Mouse (Mus musculus): ENCODE data around the gene Mcub.

Gene Mcub

DNA sequence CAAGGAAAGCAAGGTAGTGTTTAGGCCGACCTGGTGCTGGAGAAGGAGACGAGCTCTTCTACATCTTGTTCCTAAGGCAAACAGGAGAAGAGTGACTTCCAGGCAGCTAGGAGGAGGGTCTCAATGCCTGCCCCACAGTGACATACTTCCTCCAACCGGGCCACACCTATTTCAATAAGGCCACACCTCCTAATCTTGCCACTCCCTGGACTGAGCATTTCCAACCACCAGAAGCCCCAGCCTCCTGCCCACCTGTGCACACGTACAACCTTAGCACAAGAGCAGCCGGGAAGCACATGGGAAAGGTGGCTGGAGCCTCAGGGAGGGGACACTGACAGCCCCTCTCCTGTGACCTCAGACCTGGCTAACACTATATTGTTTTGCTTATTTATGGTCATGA is 78.0 kb downstream of the Mcub start:
- no peak for DNase-seq (ENCODE audit: low spot score)

DNA sequence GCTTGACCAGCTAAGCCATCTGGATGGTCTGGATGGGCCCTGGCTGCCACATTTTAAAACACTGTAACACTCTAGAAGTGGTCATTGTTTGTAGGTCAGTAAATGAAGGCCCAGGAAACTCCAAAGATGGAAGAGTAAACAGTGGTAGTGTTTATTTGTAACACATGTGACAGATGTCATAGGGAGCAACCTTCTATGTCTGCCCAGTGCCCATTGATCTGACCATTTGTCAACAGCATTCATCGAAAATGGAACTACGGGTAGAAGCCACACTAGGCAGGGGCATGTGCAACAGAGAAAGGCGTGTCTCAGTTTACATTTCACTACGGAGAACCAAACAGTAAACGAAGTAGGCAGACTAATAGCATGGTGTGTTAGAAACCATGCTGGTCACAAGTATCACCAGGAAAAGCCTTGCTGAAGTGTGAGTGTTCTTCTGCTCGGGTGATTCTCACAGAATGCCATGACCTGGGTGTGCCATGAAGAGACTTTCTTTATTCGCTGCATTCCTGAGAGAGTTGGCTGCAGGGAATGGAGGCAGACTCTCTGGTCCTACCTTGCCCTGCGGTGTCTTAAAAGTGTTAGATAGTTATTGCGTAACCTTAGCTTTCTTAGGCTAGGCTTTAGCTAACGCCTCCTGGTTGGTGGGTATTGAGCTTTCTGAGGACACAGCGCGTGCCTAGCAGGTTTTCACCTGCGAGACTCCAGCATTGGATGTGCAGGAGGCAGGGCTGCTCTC is 82.1 kb downstream of the Mcub start:
- no peak for DNase-seq (ENCODE audit: low spot score)

DNA sequence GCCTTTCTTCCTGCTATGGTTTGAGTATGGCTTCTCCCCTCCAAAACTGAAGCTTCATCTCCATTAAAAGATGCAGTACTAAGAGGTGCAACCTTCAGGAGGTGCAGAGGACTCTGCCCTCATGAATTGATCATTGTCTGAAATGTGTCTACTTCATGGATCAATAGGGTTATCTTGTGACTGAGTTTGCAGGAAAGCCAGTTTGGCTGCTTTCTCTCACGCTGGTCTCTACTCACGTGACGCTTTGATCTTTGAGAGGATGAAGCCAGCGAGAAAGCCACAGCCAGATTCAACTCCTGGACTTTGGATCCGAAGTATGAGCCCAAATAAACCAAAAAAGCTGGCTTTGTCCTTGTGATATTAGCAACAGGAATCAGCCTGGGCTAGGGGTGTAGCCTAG is 83.6 kb downstream of the Mcub start:
- no peak for DNase-seq (ENCODE audit: low spot score)

DNA sequence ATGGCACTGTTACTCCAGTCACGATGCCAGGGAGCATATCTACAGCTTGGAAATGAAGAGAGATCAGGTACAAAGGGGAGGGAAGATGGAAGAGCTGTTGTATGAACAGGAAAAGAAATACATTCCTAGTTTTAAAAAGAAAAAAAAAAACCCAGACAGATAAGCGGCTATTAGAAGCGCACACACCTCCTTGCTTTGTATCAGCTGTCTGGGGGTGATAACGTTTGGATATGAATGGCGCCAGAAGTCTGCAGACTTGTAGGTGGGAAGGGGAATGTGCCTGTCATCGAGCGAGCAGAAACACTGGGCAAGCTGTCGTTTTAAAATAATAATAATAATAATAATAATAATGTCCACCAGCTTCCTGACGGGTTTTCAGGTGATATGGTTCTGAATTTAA is 84.4 kb downstream of the Mcub start:
- DNase-seq (ENCODE audit: low spot score) = no peak

DNA sequence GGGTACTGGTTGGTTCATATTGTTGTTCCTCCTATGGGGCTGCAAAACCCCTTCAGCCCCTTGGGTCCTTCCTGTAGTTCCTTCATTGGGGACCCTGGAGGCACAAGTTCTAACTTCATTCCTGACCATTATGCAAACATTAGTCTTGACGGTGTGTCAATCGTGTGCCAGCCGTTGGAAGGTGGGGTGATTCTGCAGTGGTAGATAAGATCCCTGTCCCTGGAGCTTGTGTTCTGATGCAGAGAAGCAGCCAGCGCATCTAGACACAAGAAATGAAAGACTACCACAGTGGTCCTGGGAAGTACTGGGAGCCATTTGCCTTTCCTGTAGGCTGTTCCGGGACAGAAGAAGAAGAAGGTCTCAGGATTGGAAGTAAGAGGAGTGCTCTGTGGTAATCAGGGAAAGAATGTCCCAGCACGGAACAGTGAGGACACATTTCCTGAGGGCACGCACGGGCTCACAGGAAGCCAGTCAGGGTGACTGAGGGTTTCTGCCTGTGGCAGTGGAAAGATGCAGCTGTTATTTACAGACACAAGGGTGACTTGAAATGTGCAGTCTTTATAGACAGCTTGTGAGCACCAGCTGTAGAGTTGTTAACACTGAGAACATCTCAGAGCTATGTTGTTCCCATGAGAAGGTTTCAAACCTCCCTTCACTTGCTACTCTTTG is 88.9 kb downstream of the Mcub start:
- no peak for DNase-seq (ENCODE audit: low spot score)

DNA sequence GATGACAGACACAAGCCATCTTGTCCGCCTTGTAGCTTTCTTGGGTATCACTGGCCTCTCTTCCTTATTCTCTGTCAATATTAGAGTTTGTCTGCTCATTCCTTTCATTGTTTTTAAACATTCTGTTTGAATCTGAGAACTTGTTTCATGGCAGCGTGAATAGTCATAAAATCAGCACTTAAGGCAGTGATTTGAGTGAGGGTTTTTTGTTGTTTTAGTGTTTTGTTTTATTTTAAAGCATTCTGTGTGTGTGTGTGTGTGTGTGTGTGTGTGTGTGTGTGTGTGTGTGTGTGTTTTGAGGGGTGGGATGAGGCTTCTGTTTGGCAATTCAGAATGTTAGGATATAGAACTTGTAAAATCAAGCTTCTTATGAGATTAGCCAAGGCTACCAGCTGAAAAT is 90.1 kb downstream of the Mcub start:
- no peak for DNase-seq (ENCODE audit: low spot score)

DNA sequence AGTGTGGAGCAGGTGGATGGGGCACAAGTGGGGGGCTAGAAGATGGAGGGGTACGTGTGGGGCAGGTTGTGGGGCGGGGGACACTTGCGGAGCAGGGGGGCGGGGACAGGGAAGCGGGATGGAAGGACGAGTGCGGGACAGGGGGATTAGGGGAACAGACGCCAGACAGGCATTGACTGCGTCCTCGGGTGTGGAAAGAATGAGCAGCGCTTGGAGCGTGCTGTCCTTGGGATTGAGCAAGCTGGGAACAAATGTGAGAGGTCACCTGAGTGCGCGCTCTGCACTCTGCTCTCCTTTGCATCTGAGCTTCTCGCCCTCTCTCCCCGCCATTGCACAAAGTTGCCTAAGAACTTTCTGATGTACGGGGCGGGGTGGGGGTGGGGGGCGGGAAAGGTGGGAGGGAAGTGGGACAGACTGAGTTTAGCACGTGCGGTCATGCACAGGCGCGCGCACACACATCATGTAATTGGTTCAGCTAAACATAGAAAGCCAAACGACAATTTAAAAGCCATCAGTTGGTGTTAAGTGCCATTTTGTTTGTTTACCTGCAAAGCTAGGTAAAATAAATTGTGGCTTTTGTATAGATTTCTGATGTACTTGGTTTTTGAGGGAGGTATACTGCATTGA is 90.8 kb downstream of the Mcub start:
- no peak for DNase-seq (ENCODE audit: low spot score)

DNA sequence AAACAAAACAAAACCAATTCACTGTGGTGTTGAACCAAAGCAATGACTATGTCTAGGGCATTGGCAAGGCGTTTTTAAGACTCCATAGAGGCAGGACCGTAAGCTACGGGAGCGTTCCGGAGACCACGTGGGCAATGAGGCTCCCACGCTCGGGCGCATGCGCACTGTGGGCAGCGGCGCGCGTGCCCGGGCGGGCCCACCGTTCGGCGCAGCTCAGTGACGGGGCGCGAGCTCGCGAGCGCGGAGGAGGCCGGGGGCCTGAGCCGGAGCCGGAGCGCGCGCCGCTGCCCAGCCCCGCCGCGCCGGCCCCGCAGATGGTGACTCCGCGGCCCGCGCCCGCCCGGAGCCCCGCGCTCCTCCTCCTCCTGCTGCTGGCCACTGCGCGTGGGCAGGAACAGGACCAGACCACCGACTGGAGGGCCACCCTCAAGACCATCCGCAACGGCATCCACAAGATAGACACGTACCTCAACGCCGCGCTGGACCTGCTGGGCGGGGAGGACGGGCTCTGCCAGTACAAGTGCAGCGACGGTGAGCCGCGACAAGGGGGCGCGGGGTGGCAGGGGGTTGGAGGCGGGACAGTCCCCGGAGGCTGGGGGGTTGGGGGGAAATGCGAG is 91.5 kb downstream of the Mcub start, which contains the start of gene Pla2g12a:
Pla2g12a (plus strand) TSS at position 202 of the 617 bp plus-strand sequence.
- DNase-seq (ENCODE audit: low spot score) = peak; percentile 91

DNA sequence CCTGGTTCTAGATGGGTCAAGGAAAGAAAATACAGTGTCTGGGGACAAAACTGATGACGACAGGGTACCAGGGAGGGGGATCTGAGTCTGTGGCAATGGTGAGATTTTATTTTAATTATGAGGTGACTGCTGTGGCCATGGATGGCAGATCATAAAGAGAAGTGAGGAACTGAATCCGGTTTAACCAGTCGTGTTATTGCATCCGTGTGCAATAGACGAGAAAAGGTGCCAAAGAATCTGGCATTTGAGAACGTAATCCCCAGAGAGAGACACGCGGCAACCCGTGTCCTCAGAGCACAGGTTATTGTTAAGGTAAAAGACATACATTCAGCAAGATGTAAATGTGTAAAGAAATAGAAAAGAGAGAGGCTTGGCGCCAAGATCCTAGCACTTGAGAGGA is 92.7 kb downstream of the Mcub start:
- DNase-seq (ENCODE audit: low spot score) = no peak

All from layer of hippocampus, adult 11-12 months (tissue).